Mouse (Mus musculus): ENCODE measurements around the gene Slco3a1. TPM values are rescaled to one million over a fixed set of nuclear protein-coding genes. Genes with fewer than 3 reads are reported as not detected.

Gene Slco3a1
- total and polyA plus RNA-seq, 2 experiments from 2014 or later, result 23.4 to 39.2 TPM

DNA sequence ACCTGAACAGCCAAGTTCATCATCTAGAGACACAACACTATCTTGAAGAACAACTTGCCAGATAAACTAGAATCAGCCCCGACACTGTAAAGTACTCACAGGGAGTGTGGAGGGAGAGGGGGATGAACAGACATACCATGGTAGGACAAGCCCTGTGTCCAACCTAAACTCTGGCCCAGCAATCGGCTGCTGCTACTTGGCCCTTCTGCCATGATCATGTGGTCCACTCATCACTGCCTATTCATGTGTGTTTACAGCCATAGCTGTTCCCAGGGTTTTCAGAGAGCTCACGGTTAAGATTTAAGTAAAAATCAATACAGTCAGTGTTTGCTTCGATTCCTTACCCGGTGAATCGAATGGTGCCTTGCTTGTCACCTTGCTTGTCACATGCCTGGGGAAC, 7.9 kb downstream of the Slco3a1 start:
- H3K4me2 ChIP-seq (ENCODE audit: low read depth, low read length, poor library complexity, severe bottlenecking), result no peak overlapping the region
- no peak for TF ChIP-seq CTCF (IDR thresholded peaks at IDR 0.05)
- no peaks in the 10 kb centered on the region for H3K27me3 ChIP-seq (ENCODE audit: insufficient read depth, low read length)
- no peak overlapping the region for H3K27ac ChIP-seq (ENCODE audit: low read depth, low read length)
- no peaks in the 10 kb centered on the region for H3K36me3 ChIP-seq (ENCODE audit: insufficient read depth, low read length)
- 78% methylated on average over 6 of the region's 6 CpGs for WGBS
- no peak overlapping the region for H3K4me3 ChIP-seq (ENCODE audit: low read depth, low read length)
- H3K4me1 ChIP-seq (ENCODE audit: insufficient read depth, low read length), result peaks cover 7% of the 10 kb centered on the region; the same call in 1 of the 2 replicates
- no peak for ATAC-seq (ENCODE audit: low FRiP score)
- no peak overlapping the region for H3K9ac ChIP-seq (replicated peaks; ENCODE audit: low read length, poor library complexity, severe bottlenecking)
- H3K9me3 ChIP-seq (ENCODE audit: low read length), result no peaks in the 10 kb centered on the region
- DNase-seq (ENCODE audit: low spot score), result no peak

DNA sequence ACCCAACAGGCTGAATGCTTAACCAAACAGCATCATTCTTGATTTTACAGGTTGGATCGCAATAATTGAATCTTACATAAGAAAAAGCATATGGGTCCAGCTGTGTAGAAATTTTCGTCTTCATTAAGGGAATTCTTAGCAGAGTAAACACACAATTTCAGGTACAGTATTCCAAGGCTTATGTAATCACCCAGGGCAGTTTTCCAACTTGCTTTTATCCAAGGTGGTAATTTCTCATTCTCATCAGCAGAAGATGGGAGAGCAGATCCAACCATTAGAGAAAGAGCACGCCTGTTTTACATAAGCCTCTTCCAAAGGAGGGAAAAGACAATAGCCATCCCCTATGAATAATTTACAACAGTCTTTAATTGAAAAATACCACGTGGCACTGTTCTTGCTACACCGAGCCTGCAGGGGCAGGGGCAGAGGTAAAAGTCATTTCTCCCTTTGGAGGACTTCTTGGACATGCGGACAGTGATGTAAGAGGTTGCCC, 9.0 kb downstream of the Slco3a1 start:
- Histone ChIP-seq H3K27ac (ENCODE audit: low read depth, low read length) (no peak overlapping the region), H3K36me3 (ENCODE audit: insufficient read depth, low read length) (no peaks in the 10 kb centered on the region), H3K4me3 (ENCODE audit: low read depth, low read length) (no peak overlapping the region), H3K4me2 (ENCODE audit: low read depth, low read length, poor library complexity, severe bottlenecking) (no peak overlapping the region), H3K9ac (replicated peaks; ENCODE audit: low read length, poor library complexity, severe bottlenecking) (no peak overlapping the region), H3K9me3 (ENCODE audit: low read length) (no peaks in the 10 kb centered on the region), H3K4me1 (ENCODE audit: insufficient read depth, low read length) (peaks cover 7% of the 10 kb centered on the region; the same call in 1 of the 2 replicates), H3K27me3 (ENCODE audit: insufficient read depth, low read length) (no peaks in the 10 kb centered on the region)
- WGBS, result 72% methylated on average over 6 of the region's 6 CpGs
- TF ChIP-seq CTCF (IDR thresholded peaks at IDR 0.05), result no peak
- DNase-seq (ENCODE audit: low spot score) (no peak), ATAC-seq (ENCODE audit: low FRiP score) (no peak)

GRCm38 (mm10) chr7:74544306-74544705, 10.3 kb downstream of the Slco3a1 start:
- Histone ChIP-seq H3K9ac (replicated peaks; ENCODE audit: low read length, poor library complexity, severe bottlenecking) (no peak overlapping the region), H3K4me3 (ENCODE audit: low read depth, low read length) (no peak overlapping the region), H3K4me1 (ENCODE audit: insufficient read depth, low read length) (no peaks in the 10 kb centered on the region), H3K4me2 (ENCODE audit: low read depth, low read length, poor library complexity, severe bottlenecking) (no peak overlapping the region), H3K27me3 (ENCODE audit: insufficient read depth, low read length) (no peaks in the 10 kb centered on the region), H3K36me3 (ENCODE audit: insufficient read depth, low read length) (no peaks in the 10 kb centered on the region), H3K9me3 (ENCODE audit: low read length) (no peaks in the 10 kb centered on the region), H3K27ac (ENCODE audit: low read depth, low read length) (no peak overlapping the region)
- 80% methylated on average over 7 of the region's 7 CpGs for whole genome bisulfite sequencing
- no peak for TF ChIP-seq CTCF (IDR thresholded peaks at IDR 0.05)
- DNase-seq (ENCODE audit: low spot score), result no peak
- no peak for ATAC-seq (ENCODE audit: low FRiP score)

DNA sequence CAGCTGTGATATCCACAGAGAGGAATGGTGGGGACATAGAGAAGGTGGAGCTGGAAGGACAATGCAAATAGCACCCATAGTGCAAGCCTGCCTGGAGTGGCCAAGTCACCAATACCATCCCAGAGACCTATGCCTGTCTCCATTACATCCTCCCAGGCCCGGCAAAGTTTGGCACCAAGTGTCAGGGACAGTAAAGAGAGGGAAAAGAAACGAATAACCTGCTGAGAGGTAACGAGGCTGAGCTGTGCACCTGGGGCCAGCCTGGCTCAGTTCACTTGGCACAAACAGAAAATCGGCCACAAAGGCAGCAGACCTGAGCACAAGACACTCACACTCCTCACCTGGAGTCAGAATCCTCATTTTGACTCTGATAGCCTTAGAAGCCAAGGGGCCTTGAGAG, 12.6 kb downstream of the Slco3a1 start:
- Histone ChIP-seq H3K9me3 (ENCODE audit: low read length) (no peaks in the 10 kb centered on the region), H3K27me3 (ENCODE audit: insufficient read depth, low read length) (no peaks in the 10 kb centered on the region), H3K27ac (ENCODE audit: low read depth, low read length) (no peak overlapping the region), H3K4me1 (ENCODE audit: insufficient read depth, low read length) (no peaks in the 10 kb centered on the region), H3K9ac (replicated peaks; ENCODE audit: low read length, poor library complexity, severe bottlenecking) (no peak overlapping the region), H3K4me3 (ENCODE audit: low read depth, low read length) (no peak overlapping the region), H3K4me2 (ENCODE audit: low read depth, low read length, poor library complexity, severe bottlenecking) (no peak overlapping the region), H3K36me3 (ENCODE audit: insufficient read depth, low read length) (no peaks in the 10 kb centered on the region)
- DNase-seq (ENCODE audit: low spot score) (no peak), ATAC-seq (ENCODE audit: low FRiP score) (no peak)
- TF ChIP-seq CTCF (IDR thresholded peaks at IDR 0.05), result no peak
- 72% methylated on average over 4 of the region's 4 CpGs for WGBS

DNA sequence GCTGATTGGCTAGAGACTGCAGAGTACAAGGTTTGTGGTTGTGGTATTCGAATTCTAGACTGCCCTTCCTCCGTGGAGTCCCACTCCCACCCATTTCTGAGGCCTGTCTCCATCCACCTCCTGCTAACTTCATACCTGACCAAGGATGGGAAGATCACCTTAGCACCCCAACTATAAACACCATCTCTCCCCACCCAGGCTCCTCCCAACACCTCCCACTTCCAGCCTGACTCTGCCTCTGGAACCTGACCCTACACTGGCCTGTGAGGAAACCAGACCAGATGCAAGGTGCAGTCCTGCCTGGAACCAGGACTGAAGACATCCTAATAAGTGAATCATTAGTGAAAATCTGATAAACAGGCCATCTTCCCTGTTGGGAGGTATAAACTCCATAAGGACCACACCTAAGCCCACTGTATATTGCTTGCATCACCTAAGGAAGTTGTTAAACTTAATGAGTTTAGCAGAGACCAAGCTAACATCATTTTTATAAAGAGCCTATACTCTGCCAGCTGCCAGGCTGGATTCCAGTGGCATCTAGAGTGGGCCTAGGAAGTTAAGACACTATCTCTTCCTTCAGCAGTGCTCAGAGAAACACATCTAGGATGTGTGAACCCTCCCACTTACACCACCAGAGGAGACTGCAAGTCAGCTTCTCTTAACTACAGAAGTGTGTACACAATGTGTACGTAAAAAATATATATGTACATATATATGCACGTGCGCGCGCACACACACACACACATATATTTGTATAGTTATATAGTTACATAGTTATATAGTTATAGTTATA, 13.5 kb downstream of the Slco3a1 start:
- no peak for DNase-seq (ENCODE audit: low spot score)
- Histone ChIP-seq H3K36me3 (ENCODE audit: insufficient read depth, low read length) (no peaks in the 10 kb centered on the region), H3K4me2 (ENCODE audit: low read depth, low read length, poor library complexity, severe bottlenecking) (no peak overlapping the region), H3K4me3 (ENCODE audit: low read depth, low read length) (no peak overlapping the region), H3K9ac (replicated peaks; ENCODE audit: low read length, poor library complexity, severe bottlenecking) (no peak overlapping the region), H3K9me3 (ENCODE audit: low read length) (no peaks in the 10 kb centered on the region), H3K27me3 (ENCODE audit: insufficient read depth, low read length) (no peaks in the 10 kb centered on the region), H3K27ac (ENCODE audit: low read depth, low read length) (no peak overlapping the region), H3K4me1 (ENCODE audit: insufficient read depth, low read length) (no peaks in the 10 kb centered on the region)
- TF ChIP-seq CTCF (IDR thresholded peaks at IDR 0.05), result no peak
- ATAC-seq (ENCODE audit: low FRiP score), result no peak
- 94% methylated on average over 7 of the region's 7 CpGs for WGBS

DNA sequence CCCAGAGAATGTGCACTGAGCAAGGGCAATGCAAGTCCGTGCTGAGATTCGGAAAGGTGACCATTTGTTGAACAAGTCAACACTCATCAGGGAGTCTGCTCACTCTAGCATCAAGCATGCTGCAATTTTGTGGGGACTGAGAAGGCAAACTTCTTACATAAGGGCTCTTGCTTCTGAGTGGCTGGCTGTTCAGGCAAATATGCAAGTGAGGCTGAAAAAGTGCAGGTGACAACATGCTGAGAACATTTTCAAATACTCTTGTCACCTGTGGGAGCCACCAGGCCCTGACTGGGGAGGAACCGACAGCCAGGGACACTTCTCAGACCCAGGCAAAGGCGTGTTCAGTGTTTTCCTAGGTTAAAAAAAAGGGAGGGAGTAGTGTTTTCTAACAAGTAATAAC, 18.4 kb downstream of the Slco3a1 start:
- no peak overlapping the region for H3K9ac ChIP-seq (replicated peaks; ENCODE audit: low read length, poor library complexity, severe bottlenecking)
- H3K4me1 ChIP-seq (ENCODE audit: insufficient read depth, low read length), result no peaks in the 10 kb centered on the region
- H3K4me3 ChIP-seq (ENCODE audit: low read depth, low read length), result no peak overlapping the region
- no peaks in the 10 kb centered on the region for H3K27me3 ChIP-seq (ENCODE audit: insufficient read depth, low read length)
- WGBS, result 84% methylated on average over 4 of the region's 4 CpGs
- no peak for DNase-seq (ENCODE audit: low spot score)
- no peak for TF ChIP-seq CTCF (IDR thresholded peaks at IDR 0.05)
- H3K36me3 ChIP-seq (ENCODE audit: insufficient read depth, low read length), result no peaks in the 10 kb centered on the region
- H3K4me2 ChIP-seq (ENCODE audit: low read depth, low read length, poor library complexity, severe bottlenecking), result no peak overlapping the region
- no peak for ATAC-seq (ENCODE audit: low FRiP score)
- no peaks in the 10 kb centered on the region for H3K9me3 ChIP-seq (ENCODE audit: low read length)
- H3K27ac ChIP-seq (ENCODE audit: low read depth, low read length), result no peak overlapping the region

All from midbrain, postnatal 0 days (tissue).